ENCODE assay signal across 14 mouse cellular contexts in genomic region chr1:12405391-12406270, GRCm38 (mm10).
DNase-seq lines count a peak whose midpoint lies in the region; ATAC-seq and TF ChIP-seq lines count a peak whose summit lies in the region.
"Had no signal": no experiment of that assay in that cellular context is flagged by ENCODE, and none has a peak within 500 bp of the region (broad histone marks: within the 10 kb centered on the region; RNA-seq: fewer than 3 reads in every experiment).

No protein-coding gene starts in this region.

- WGBS in embryonic facial prominence, embryonic 14.5 days: 67% methylated on average over 4 of the region's 4 CpGs
- 86% methylated on average over 4 of the region's 4 CpGs for WGBS in embryonic facial prominence, embryonic 10.5 days
- 33% methylated on average over 4 of the region's 4 CpGs for WGBS in lung, embryonic 14.5 days
- WGBS in lung, adult 2 months: 23% methylated on average over 4 of the region's 4 CpGs
- WGBS in heart, embryonic 16.5 days: 34% methylated on average over 4 of the region's 4 CpGs

- no peak for TF ChIP-seq CTCF in lung, embryonic 14.5 days (IDR thresholded peaks at IDR 0.05; ENCODE audit: low read depth)
- TF ChIP-seq CTCF in lung, adult 2 months (IDR thresholded peaks at IDR 0.05; ENCODE audit: insufficient read depth, low read length): no peak

- H3K4me1 ChIP-seq in embryonic facial prominence, embryonic 14.5 days (ENCODE audit: control insufficient read depth, insufficient read depth, low read length): 0 out of 2 replicates have a peak, but pooled peaks cover 4% of the 10 kb centered on the region
- no peaks in the 10 kb centered on the region for H3K4me1 ChIP-seq in embryonic facial prominence, embryonic 10.5 days
- H3K4me1 ChIP-seq in lung, embryonic 14.5 days (ENCODE audit: insufficient read depth): no peaks in the 10 kb centered on the region
- H3K4me1 ChIP-seq in lung, adult 2 months (ENCODE audit: control insufficient read depth, insufficient read depth, low read length): peaks cover 2% of the 10 kb centered on the region; the same call in 1 of the 2 replicates
- peaks cover 4% of the 10 kb centered on the region; the same call in 1 of the 2 replicates for H3K4me1 ChIP-seq in heart, embryonic 16.5 days (ENCODE audit: control insufficient read depth, insufficient read depth, low read length)
- H3K4me1 ChIP-seq: hindbrain, embryonic 13.5 days; limb, embryonic 13.5 days had no signal

- H3K27ac ChIP-seq in embryonic facial prominence, embryonic 14.5 days (replicated peaks; ENCODE audit: low read depth, low read length): no peak overlapping the region
- H3K27ac ChIP-seq in embryonic facial prominence, embryonic 10.5 days (replicated peaks): no peak overlapping the region
- H3K27ac ChIP-seq in lung, embryonic 14.5 days (ENCODE audit: low read depth): no peak overlapping the region
- H3K27ac ChIP-seq in heart, embryonic 16.5 days (ENCODE audit: low read length): peak overlapping the region; percentile 58
- H3K27ac ChIP-seq: hindbrain, embryonic 13.5 days; layer of hippocampus, adult 2 months; limb, embryonic 13.5 days had no signal

- ATAC-seq in embryonic facial prominence, embryonic 14.5 days (ENCODE audit: low read depth): no peak
- ATAC-seq in lung, embryonic 14.5 days (ENCODE audit: insufficient read depth): no peak
- ATAC-seq in heart, embryonic 16.5 days (replicated peaks; ENCODE audit: extremely low read depth, insufficient read depth, low FRiP score): peak; percentile 78
- no peak for ATAC-seq in megakaryocyte progenitor cell, adult 5-6 weeks (replicated peaks; ENCODE audit: poor library complexity)
- ATAC-seq: forebrain, embryonic 14.5 days had no signal

- no peak overlapping the region for H3K4me2 ChIP-seq in embryonic facial prominence, embryonic 14.5 days (ENCODE audit: low read depth, low read length)
- no peak overlapping the region for H3K4me2 ChIP-seq in lung, embryonic 14.5 days
- no peak overlapping the region for H3K4me2 ChIP-seq in heart, embryonic 16.5 days (ENCODE audit: low read depth, low read length)
- H3K4me2 ChIP-seq: hindbrain, embryonic 13.5 days; limb, embryonic 13.5 days had no signal

- H3K9me3 ChIP-seq in embryonic facial prominence, embryonic 14.5 days (ENCODE audit: control insufficient read depth, low read length): no peaks in the 10 kb centered on the region
- H3K9me3 ChIP-seq in embryonic facial prominence, embryonic 10.5 days: no peaks in the 10 kb centered on the region
- no peaks in the 10 kb centered on the region for H3K9me3 ChIP-seq in lung, embryonic 14.5 days (ENCODE audit: low read depth, low read length)
- H3K9me3 ChIP-seq in heart, embryonic 16.5 days (replicated peaks; ENCODE audit: control insufficient read depth, low read length): no peaks in the 10 kb centered on the region
- H3K9me3 ChIP-seq: hindbrain, embryonic 13.5 days; limb, embryonic 13.5 days had no signal

- H3K4me3 ChIP-seq in embryonic facial prominence, embryonic 14.5 days (ENCODE audit: low read depth, low read length): no peak overlapping the region
- no peak overlapping the region for H3K4me3 ChIP-seq in embryonic facial prominence, embryonic 10.5 days
- no peak overlapping the region for H3K4me3 ChIP-seq in lung, embryonic 14.5 days (ENCODE audit: low read depth, low read length)
- H3K4me3 ChIP-seq in lung, adult 2 months (replicated peaks; ENCODE audit: extremely low read depth, low read depth, low read length): no peak overlapping the region
- H3K4me3 ChIP-seq in heart, embryonic 16.5 days (ENCODE audit: low read length): no peak overlapping the region
- H3K4me3 ChIP-seq: hindbrain, embryonic 13.5 days; layer of hippocampus, adult 2 months; limb, embryonic 13.5 days had no signal

- TF ChIP-seq POLR2A in lung, adult 2 months (IDR thresholded peaks at IDR 0.05; ENCODE audit: borderline replicate concordance, extremely low read depth, low read depth, low read length): no peak

- peak; percentile 31 for DNase-seq in embryonic facial prominence, embryonic 14.5 days (ENCODE audit: low spot score)
- DNase-seq in embryonic facial prominence, embryonic 10.5 days (ENCODE audit: low spot score): no peak
- peak; percentile 53 for DNase-seq in lung, embryonic 14.5 days
- no peak for DNase-seq in lung, adult 2 months
- peak; percentile 13 for DNase-seq in telencephalon, adult 2 months (ENCODE audit: low read depth, low spot score)
- no peak for DNase-seq in right cerebral cortex, postnatal 14 days
- DNase-seq: embryo, embryonic 11 days; retina, postnatal 1 day had no signal

- H3K9ac ChIP-seq in embryonic facial prominence, embryonic 14.5 days (ENCODE audit: low read depth, low read length): no peak overlapping the region
- no peak overlapping the region for H3K9ac ChIP-seq in lung, embryonic 14.5 days
- no peak overlapping the region for H3K9ac ChIP-seq in heart, embryonic 16.5 days (ENCODE audit: low read length)
- H3K9ac ChIP-seq: hindbrain, embryonic 13.5 days; limb, embryonic 13.5 days had no signal

- H3K36me3 ChIP-seq in embryonic facial prominence, embryonic 14.5 days (ENCODE audit: control insufficient read depth, insufficient read depth, low read length): no peaks in the 10 kb centered on the region
- no peaks in the 10 kb centered on the region for H3K36me3 ChIP-seq in embryonic facial prominence, embryonic 10.5 days (replicated peaks)
- H3K36me3 ChIP-seq in lung, embryonic 14.5 days (ENCODE audit: insufficient read depth): no peaks in the 10 kb centered on the region
- no peaks in the 10 kb centered on the region for H3K36me3 ChIP-seq in heart, embryonic 16.5 days (ENCODE audit: control insufficient read depth, insufficient read depth)
- H3K36me3 ChIP-seq: hindbrain, embryonic 13.5 days; limb, embryonic 13.5 days had no signal

- H3K27me3 ChIP-seq in embryonic facial prominence, embryonic 14.5 days (replicated peaks; ENCODE audit: control insufficient read depth, insufficient read depth, low read length): no peaks in the 10 kb centered on the region
- no peaks in the 10 kb centered on the region for H3K27me3 ChIP-seq in embryonic facial prominence, embryonic 10.5 days (replicated peaks; ENCODE audit: low read depth, poor library complexity, severe bottlenecking)
- H3K27me3 ChIP-seq in lung, embryonic 14.5 days (ENCODE audit: insufficient read depth, low read length): no peaks in the 10 kb centered on the region
- H3K27me3 ChIP-seq in heart, embryonic 16.5 days (ENCODE audit: control insufficient read depth, insufficient read depth, low read length): no peaks in the 10 kb centered on the region
- H3K27me3 ChIP-seq: limb, embryonic 13.5 days had no signal

Comparison
In these comparisons a context has a peak if more than half of its experiments do, and no peak if none do; other contexts are left out.
1. DNase-seq: peak in embryonic facial prominence, embryonic 14.5 days (single experiment), lung, embryonic 14.5 days (single experiment) and telencephalon, adult 2 months (single experiment); none in embryonic facial prominence, embryonic 10.5 days (single experiment), lung, adult 2 months (single experiment) and right cerebral cortex, postnatal 14 days (single experiment).